Comparison of ENCODE assay signal across 23 mouse cellular contexts in genomic region chr4:63453939-63454513, GRCm38 (mm10). TPM values are rescaled to one million over a fixed set of nuclear protein-coding genes. Genes with fewer than 3 reads are reported as not detected.
DNase-seq lines count a peak whose midpoint lies in the region; ATAC-seq and TF ChIP-seq lines count a peak whose summit lies in the region.
"Had no signal": no experiment of that assay in that cellular context is flagged by ENCODE, and none has a peak within 500 bp of the region (broad histone marks: within the 10 kb centered on the region; RNA-seq: fewer than 3 reads in every experiment).

No protein-coding gene starts in this region.

- no peak overlapping the region for H3K4me3 ChIP-seq in heart, postnatal 0 days (ENCODE audit: low read depth, low read length)
- no peak overlapping the region for H3K4me3 ChIP-seq in limb, embryonic 10.5 days
- H3K4me3 ChIP-seq in kidney, embryonic 14.5 days (ENCODE audit: low read length): no peak overlapping the region
- H3K4me3 ChIP-seq: embryonic facial prominence, embryonic 13.5 days; embryonic facial prominence, embryonic 15.5 days; erythroblast, embryonic 14.5 days; forebrain, embryonic 10.5 days; forebrain, embryonic 12.5 days had no signal

- intact Hi-C loops in heart, postnatal 14 days (cut with DNase I): no loop called here

- no peak for TF ChIP-seq EP300 in heart, postnatal 0 days (IDR thresholded peaks at IDR 0.05; ENCODE audit: low read depth)

- H3K9me3 ChIP-seq in heart, postnatal 0 days (replicated peaks; ENCODE audit: control insufficient read depth, low read length): no peaks in the 10 kb centered on the region; the same call in 1 of the 2 replicates
- H3K9me3 ChIP-seq in limb, embryonic 10.5 days (replicated peaks): no peaks in the 10 kb centered on the region
- peaks cover 4% of the 10 kb centered on the region; the same call in 1 of the 2 replicates for H3K9me3 ChIP-seq in kidney, embryonic 14.5 days (ENCODE audit: control insufficient read depth, low read length)
- H3K9me3 ChIP-seq: embryonic facial prominence, embryonic 13.5 days; embryonic facial prominence, embryonic 15.5 days; forebrain, embryonic 12.5 days had no signal

- no peaks in the 10 kb centered on the region for H3K36me3 ChIP-seq in heart, postnatal 0 days (replicated peaks; ENCODE audit: control insufficient read depth, insufficient read depth, low read length)
- peaks cover 17% of the 10 kb centered on the region for H3K36me3 ChIP-seq in limb, embryonic 10.5 days
- H3K36me3 ChIP-seq in kidney, embryonic 14.5 days (ENCODE audit: control insufficient read depth, insufficient read depth, low read length): no peaks in the 10 kb centered on the region
- H3K36me3 ChIP-seq: embryonic facial prominence, embryonic 15.5 days; forebrain, embryonic 12.5 days had no signal

- no peaks in the 10 kb centered on the region for H3K4me1 ChIP-seq in heart, postnatal 0 days (ENCODE audit: control insufficient read depth, insufficient read depth)
- peaks cover 35% of the 10 kb centered on the region for H3K4me1 ChIP-seq in limb, embryonic 10.5 days
- no peaks in the 10 kb centered on the region for H3K4me1 ChIP-seq in kidney, embryonic 14.5 days (ENCODE audit: control insufficient read depth, insufficient read depth, low read length)

- H3K27me3 ChIP-seq in heart, postnatal 0 days (ENCODE audit: control insufficient read depth, insufficient read depth, low read length): no peaks in the 10 kb centered on the region
- no peaks in the 10 kb centered on the region for H3K27me3 ChIP-seq in limb, embryonic 10.5 days (ENCODE audit: low read depth, poor library complexity, severe bottlenecking)
- no peaks in the 10 kb centered on the region for H3K27me3 ChIP-seq in kidney, embryonic 14.5 days (ENCODE audit: control insufficient read depth, insufficient read depth, low read length)
- H3K27me3 ChIP-seq: embryonic facial prominence, embryonic 15.5 days had no signal

- no peak overlapping the region for H3K27ac ChIP-seq in heart, postnatal 0 days (ENCODE audit: low read depth)
- H3K27ac ChIP-seq in limb, embryonic 10.5 days: 0 out of 2 replicates have a peak overlapping the region, but pooled peaks have one; percentile 10
- H3K27ac ChIP-seq in kidney, embryonic 14.5 days (ENCODE audit: low read depth, low read length): no peak overlapping the region
- H3K27ac ChIP-seq: embryonic facial prominence, embryonic 13.5 days; embryonic facial prominence, embryonic 15.5 days; forebrain, embryonic 10.5 days; forebrain, embryonic 12.5 days had no signal

- no peak overlapping the region for H3K4me2 ChIP-seq in heart, postnatal 0 days (ENCODE audit: low read depth, low read length)
- H3K4me2 ChIP-seq in kidney, embryonic 14.5 days (replicated peaks; ENCODE audit: low read depth, low read length): no peak overlapping the region
- H3K4me2 ChIP-seq: embryonic facial prominence, embryonic 13.5 days; embryonic facial prominence, embryonic 15.5 days; forebrain, embryonic 12.5 days had no signal

- no peak overlapping the region for H3K9ac ChIP-seq in heart, postnatal 0 days (replicated peaks; ENCODE audit: low read depth, low read length)
- H3K9ac ChIP-seq in kidney, embryonic 14.5 days (ENCODE audit: low read depth, low read length): no peak overlapping the region
- H3K9ac ChIP-seq: embryonic facial prominence, embryonic 13.5 days; embryonic facial prominence, embryonic 15.5 days; forebrain, embryonic 12.5 days had no signal

- ATAC-seq in heart, postnatal 0 days (ENCODE audit: insufficient read depth, low read depth): 0 out of 2 replicates have a peak, but pooled peaks have one; percentile 27
- ATAC-seq in kidney, embryonic 14.5 days (ENCODE audit: low FRiP score, low TSS enrichment): no peak
- ATAC-seq: forebrain, embryonic 14.5 days; forebrain, embryonic 16.5 days had no signal

- peak; percentile 66 for DNase-seq in adrenal gland, adult 2 months
- no peak for DNase-seq in adrenal gland, postnatal 10 days
- DNase-seq in adrenal gland, postnatal 36 days: peak; percentile 36
- DNase-seq in adrenal gland, adult 8-10 months: no peak
- no peak for DNase-seq in heart, postnatal 0 days (ENCODE audit: low spot score)
- no peak for DNase-seq in heart, postnatal 14 days
- no peak for DNase-seq in limb, embryonic 10.5 days (ENCODE audit: low spot score)
- DNase-seq: cerebellum, adult 11 months; cerebellum, adult 18-20 months; cerebellum, adult 8-10 months; cerebellum, adult 9-11 months; cerebellum, postnatal 14 days; cerebellum, postnatal 36 days; embryo, embryonic 11 days had no signal

- no peak for TF ChIP-seq CTCF in heart, postnatal 0 days (IDR thresholded peaks at IDR 0.05; ENCODE audit: low read depth)

- 77% methylated on average over 6 of the region's 6 CpGs for WGBS in heart, postnatal 0 days
- 75% methylated on average over 6 of the region's 6 CpGs for WGBS in limb, embryonic 10.5 days
- 79% methylated on average over 6 of the region's 6 CpGs for WGBS in kidney, embryonic 14.5 days

RNA-seq across cellular contexts. Expression of gene Whrn, which starts 41.8 kb away (rescaled TPM):
- 10 to 100 TPM; 51.5 to 57.1 TPM for total RNA-seq in adrenal gland, adult 2 months (2021)
- 96.9 and 101 TPM in 2 replicates for polyA plus RNA-seq in adrenal gland, adult 2 months (2012; rRNA removed)
- total RNA-seq in adrenal gland, postnatal 10 days (2021): 10 to 100 TPM; 13.7 to 14.9 TPM
- total RNA-seq in adrenal gland, postnatal 36 days (2021): 10 to 100 TPM; 33.5 to 59.9 TPM
- total RNA-seq in adrenal gland, adult 8-10 months (2022): 10 to 100 TPM; 56.7 to 95.9 (median 78.5) TPM
- 5.5 and 7.6 TPM in 2 replicates for total RNA-seq in heart, postnatal 0 days (2014; rRNA removed; ENCODE audit: low replicate concordance)
- polyA plus RNA-seq in heart, postnatal 0 days (2015; fragmentation: Nextera tagmentation; extraction: Ambion mirVana): 1.3 and 1.7 TPM in 2 replicates
- total RNA-seq in heart, postnatal 14 days (2021): 10 to 100 TPM; 23.9 to 26.2 TPM
- polyA plus RNA-seq in limb, embryonic 10.5 days (2016; fragmentation: Nextera tagmentation; extraction: Ambion mirVana): 8.5 and 13.9 TPM in 2 replicates
- 8.0 and 8.7 TPM in 2 replicates for polyA plus RNA-seq in kidney, embryonic 14.5 days (2014; fragmentation: Nextera tagmentation; extraction: Ambion mirVana)
- total RNA-seq: MEL had no signal

RNA-seq across cellular contexts. Expression of gene Akna, which starts 50.9 kb away (rescaled TPM):
- 1 to 10 TPM; 3.9 to 4.7 TPM for total RNA-seq in adrenal gland, adult 2 months (2021)
- 5.1 and 5.6 TPM in 2 replicates for polyA plus RNA-seq in adrenal gland, adult 2 months (2012; rRNA removed)
- total RNA-seq in adrenal gland, postnatal 10 days (2021): 1 to 10 TPM; 7.4 to 7.7 TPM
- total RNA-seq in adrenal gland, postnatal 36 days (2021): 1 to 10 TPM; 2.6 to 4.3 TPM
- total RNA-seq in adrenal gland, adult 8-10 months (2022): 1 to 10 TPM; 4.4 to 9.9 (median 7.0) TPM
- total RNA-seq in heart, postnatal 0 days (2014; rRNA removed; ENCODE audit: low replicate concordance): 4.1 and 5.5 TPM in 2 replicates
- polyA plus RNA-seq in heart, postnatal 0 days (2015; fragmentation: Nextera tagmentation; extraction: Ambion mirVana): 1.3 and 1.4 TPM in 2 replicates
- 1 to 10 TPM; 4.3 to 6.2 TPM for total RNA-seq in heart, postnatal 14 days (2021)
- polyA plus RNA-seq in limb, embryonic 10.5 days (2016; fragmentation: Nextera tagmentation; extraction: Ambion mirVana): 12.3 and 17.2 TPM in 2 replicates
- polyA plus RNA-seq in kidney, embryonic 14.5 days (2014; fragmentation: Nextera tagmentation; extraction: Ambion mirVana): 4.1 and 7.3 TPM in 2 replicates

Comparison
In these comparisons a context has a peak if more than half of its experiments do, and no peak if none do; other contexts are left out.
1. DNase-seq: peak in adrenal gland, adult 2 months (single experiment) and adrenal gland, postnatal 36 days (2 of 2); none in adrenal gland, postnatal 10 days (single experiment), adrenal gland, adult 8-10 months (single experiment), heart, postnatal 0 days (single experiment), heart, postnatal 14 days (0 of 2) and limb, embryonic 10.5 days (single experiment).